Mouse (Mus musculus) kidney, adult 18-20 months (tissue): Measurements from ENCODE around the gene Zbtb16.

Experiments used
- DNase-seq: peaks from one replicate; pipeline ENCODE4 v3.0.0; 2021

The Zbtb16 gene

GRCm38 (mm10) chr9:48741433-48742077 lies 94.5 kb downstream of the Zbtb16 start:
- no peak for DNase-seq

GRCm38 (mm10) chr9:48740732-48741255 lies 95.2 kb downstream of the Zbtb16 start:
- DNase-seq: no peak

- peak; percentile 98 for DNase-seq
Measured at GRCm38 (mm10) chr9:48740098-48740505, 95.9 kb downstream of the Zbtb16 start.

- peak; percentile 74 for DNase-seq
Measured at GRCm38 (mm10) chr9:48738795-48739476, 97.1 kb downstream of the Zbtb16 start.

GRCm38 (mm10) chr9:48737911-48738310 lies 98.1 kb downstream of the Zbtb16 start:
- no peak for DNase-seq

GRCm38 (mm10) chr9:48737210-48737850 lies 98.7 kb downstream of the Zbtb16 start:
- DNase-seq: peak; percentile 95

- DNase-seq: peak; percentile 50
Measured at GRCm38 (mm10) chr9:48736361-48737209, 99.4 kb downstream of the Zbtb16 start.

- no peak for DNase-seq
Measured at GRCm38 (mm10) chr9:48735466-48736312, 100.3 kb downstream of the Zbtb16 start.

- DNase-seq: no peak
Measured at GRCm38 (mm10) chr9:48734725-48735465, 101.1 kb downstream of the Zbtb16 start.

- DNase-seq: peak; percentile 56
Measured at GRCm38 (mm10) chr9:48733817-48734544, 102.0 kb downstream of the Zbtb16 start.

GRCm38 (mm10) chr9:48733083-48733482 lies 102.9 kb downstream of the Zbtb16 start:
- no peak for DNase-seq

GRCm38 (mm10) chr9:48731651-48732536 lies 104.1 kb downstream of the Zbtb16 start:
- peak; percentile 58 for DNase-seq

- no peak for DNase-seq
Measured at GRCm38 (mm10) chr9:48730446-48730979, 105.5 kb downstream of the Zbtb16 start.

GRCm38 (mm10) chr9:48729471-48729870 lies 106.6 kb downstream of the Zbtb16 start:
- peak; percentile 65 for DNase-seq

GRCm38 (mm10) chr9:48728731-48729123 lies 107.3 kb downstream of the Zbtb16 start:
- DNase-seq: no peak

GRCm38 (mm10) chr9:48728083-48728730 lies 107.8 kb downstream of the Zbtb16 start:
- DNase-seq: no peak

GRCm38 (mm10) chr9:48726341-48726740 lies 109.7 kb downstream of the Zbtb16 start:
- DNase-seq: no peak

GRCm38 (mm10) chr9:48725918-48726317 lies 110.1 kb downstream of the Zbtb16 start:
- DNase-seq: no peak
